Mouse (Mus musculus): ENCODE data around the gene Jpt1. TPM values are rescaled to one million over a fixed set of nuclear protein-coding genes. Genes with fewer than 3 reads are reported as not detected.
"Not testable (repeated sequence)": the region's sequence is repeated elsewhere in the genome, so short reads cannot be mapped to it uniquely, and the experiment has no call there.

The Jpt1 gene
- polyA plus RNA-seq, 1 experiment from 2014 or later, result 995 TPM

- Histone ChIP-seq H3K9me3 (no peaks in the 10 kb centered on the region), H3K36me3 (peaks cover 7% of the 10 kb centered on the region; the same call in 1 of the 2 replicates), H3K27me3 (ENCODE audit: insufficient read depth, poor library complexity, severe bottlenecking) (no peaks in the 10 kb centered on the region), H3K4me1 (replicated peaks) (peaks cover 22% of the 10 kb centered on the region), H3K4me3 (no peak overlapping the region), H3K27ac (no peak overlapping the region)
- 86% methylated on average over 6 of the region's 6 CpGs for WGBS
- DNase-seq (ENCODE audit: low spot score), result no peak
These were observed 32.5 kb downstream of the Jpt1 start for GRCm38 (mm10) chr11:115481553-115482259.

- Histone ChIP-seq H3K4me3 (no peak overlapping the region), H3K27ac (no peak overlapping the region), H3K9me3 (no peaks in the 10 kb centered on the region), H3K4me1 (replicated peaks) (peaks cover 39% of the 10 kb centered on the region), H3K27me3 (ENCODE audit: insufficient read depth, poor library complexity, severe bottlenecking) (no peaks in the 10 kb centered on the region), H3K36me3 (no peaks in the 10 kb centered on the region)
- WGBS, result 86% methylated on average over 9 of the region's 9 CpGs
- DNase-seq (ENCODE audit: low spot score), result no peak
These were observed 35.8 kb downstream of the Jpt1 start for GRCm38 (mm10) chr11:115478296-115478938.

- DNase-seq (ENCODE audit: low spot score); H3K27me3 ChIP-seq (ENCODE audit: insufficient read depth, poor library complexity, severe bottlenecking); H3K36me3 ChIP-seq; H3K4me3 ChIP-seq; H3K9me3 ChIP-seq; H3K27ac ChIP-seq: not testable (repeated sequence)
- H3K4me1 ChIP-seq (replicated peaks), result peaks cover 48% of the 10 kb centered on the region
- WGBS, result 90% methylated on average over 7 of the region's 7 CpGs
These were observed 36.8 kb downstream of the Jpt1 start for GRCm38 (mm10) chr11:115477388-115477787.

GRCm38 (mm10) chr11:115476630-115477029 lies 37.6 kb downstream of the Jpt1 start:
- not testable (repeated sequence) for H3K36me3 ChIP-seq; H3K27me3 ChIP-seq (ENCODE audit: insufficient read depth, poor library complexity, severe bottlenecking); H3K9me3 ChIP-seq; DNase-seq (ENCODE audit: low spot score); H3K27ac ChIP-seq
- 84% methylated on average over 4 of the region's 4 CpGs for WGBS
- peak overlapping the region; percentile 94 for H3K4me3 ChIP-seq
- H3K4me1 ChIP-seq (replicated peaks), result peaks cover 52% of the 10 kb centered on the region

GRCm38 (mm10) chr11:115475758-115476237 lies 38.4 kb downstream of the Jpt1 start:
- peaks cover 52% of the 10 kb centered on the region for H3K4me1 ChIP-seq (replicated peaks)
- 5% methylated on average over 28 of the region's 28 CpGs for WGBS

GRCm38 (mm10) chr11:115475025-115475757 lies 39.0 kb downstream of the Jpt1 start, which contains the start of gene Armc7:
Gene Armc7 (plus strand): TSS chr11:115475667.
- H3K4me1 ChIP-seq (replicated peaks), result peaks cover 52% of the 10 kb centered on the region
- no peaks in the 10 kb centered on the region for H3K27me3 ChIP-seq (ENCODE audit: insufficient read depth, poor library complexity, severe bottlenecking)
- no peaks in the 10 kb centered on the region for H3K9me3 ChIP-seq
- H3K4me3 ChIP-seq, result peak within 1 kb of the TSS; percentile 94
- peak; percentile 94 for DNase-seq (ENCODE audit: low spot score)
- 1% methylated on average over 26 of the region's 26 CpGs for WGBS
- H3K36me3 ChIP-seq, result no peaks in the 10 kb centered on the region
- H3K27ac ChIP-seq, result peak within 1 kb of the TSS; percentile 91

More at GRCm38 (mm10) chr11:115475758-115476237, 38.4 kb downstream of the Jpt1 start:
- DNase-seq (ENCODE audit: low spot score), result no peak
- H3K36me3 ChIP-seq, result no peaks in the 10 kb centered on the region
- H3K27me3 ChIP-seq (ENCODE audit: insufficient read depth, poor library complexity, severe bottlenecking), result no peaks in the 10 kb centered on the region
- H3K27ac ChIP-seq, result peak overlapping the region; percentile 91
- H3K9me3 ChIP-seq, result no peaks in the 10 kb centered on the region
- H3K4me3 ChIP-seq, result peak overlapping the region; percentile 94

GRCm38 (mm10) chr11:115473626-115474275 lies 40.4 kb downstream of the Jpt1 start:
- peak overlapping the region; percentile 7; the same call in 1 of the 2 replicates for H3K4me3 ChIP-seq
- peak overlapping the region; percentile 91 for H3K27ac ChIP-seq
- H3K36me3 ChIP-seq, result no peaks in the 10 kb centered on the region
- H3K9me3 ChIP-seq, result no peaks in the 10 kb centered on the region
- peak; percentile 92 for DNase-seq (ENCODE audit: low spot score)
- peaks cover 52% of the 10 kb centered on the region for H3K4me1 ChIP-seq (replicated peaks)
- 17% methylated on average over 15 of the region's 15 CpGs for WGBS
- no peaks in the 10 kb centered on the region; the same call in 1 of the 2 replicates for H3K27me3 ChIP-seq (ENCODE audit: insufficient read depth, poor library complexity, severe bottlenecking)

- DNase-seq (ENCODE audit: low spot score), result no peak
- no peaks in the 10 kb centered on the region for H3K9me3 ChIP-seq
- WGBS, result 82% methylated on average over 7 of the region's 7 CpGs
- no peaks in the 10 kb centered on the region for H3K36me3 ChIP-seq
- H3K27me3 ChIP-seq (ENCODE audit: insufficient read depth, poor library complexity, severe bottlenecking), result no peaks in the 10 kb centered on the region; the same call in 1 of the 2 replicates
- peaks cover 56% of the 10 kb centered on the region for H3K4me1 ChIP-seq (replicated peaks)
- no peak overlapping the region for H3K4me3 ChIP-seq
- no peak overlapping the region for H3K27ac ChIP-seq
These were observed 42.0 kb downstream of the Jpt1 start for GRCm38 (mm10) chr11:115472183-115472582.

- peak overlapping the region; percentile 56 for H3K27ac ChIP-seq
- H3K4me3 ChIP-seq, result no peak overlapping the region
- no peaks in the 10 kb centered on the region for H3K9me3 ChIP-seq
- peak; percentile 54 for DNase-seq (ENCODE audit: low spot score)
- WGBS, result 39% methylated on average over 4 of the region's 4 CpGs
- no peaks in the 10 kb centered on the region for H3K36me3 ChIP-seq
- H3K27me3 ChIP-seq (ENCODE audit: insufficient read depth, poor library complexity, severe bottlenecking), result peaks cover 7% of the 10 kb centered on the region
- peaks cover 29% of the 10 kb centered on the region for H3K4me1 ChIP-seq (replicated peaks)
These were observed 47.0 kb downstream of the Jpt1 start for GRCm38 (mm10) chr11:115467217-115467618.

- 88% methylated on average over 8 of the region's 8 CpGs for WGBS
- no peaks in the 10 kb centered on the region for H3K9me3 ChIP-seq
- H3K27me3 ChIP-seq (ENCODE audit: insufficient read depth, poor library complexity, severe bottlenecking), result peaks cover 12% of the 10 kb centered on the region
- H3K4me3 ChIP-seq, result no peak overlapping the region
- no peaks in the 10 kb centered on the region for H3K36me3 ChIP-seq
- H3K27ac ChIP-seq, result no peak overlapping the region
- peaks cover 35% of the 10 kb centered on the region for H3K4me1 ChIP-seq (replicated peaks)
- no peak for DNase-seq (ENCODE audit: low spot score)
These were observed 49.3 kb downstream of the Jpt1 start for GRCm38 (mm10) chr11:115464851-115465250.

GRCm38 (mm10) chr11:115463397-115463796 lies 50.8 kb downstream of the Jpt1 start:
- Histone ChIP-seq H3K4me3 (no peak overlapping the region), H3K4me1 (replicated peaks) (peaks cover 37% of the 10 kb centered on the region), H3K27ac (no peak overlapping the region), H3K9me3 (no peaks in the 10 kb centered on the region), H3K36me3 (no peaks in the 10 kb centered on the region), H3K27me3 (ENCODE audit: insufficient read depth, poor library complexity, severe bottlenecking) (peaks cover 12% of the 10 kb centered on the region; the same call in 1 of the 2 replicates)
- 80% methylated on average over 11 of the region's 11 CpGs for WGBS
- no peak for DNase-seq (ENCODE audit: low spot score)

GRCm38 (mm10) chr11:115462243-115462891 lies 51.8 kb downstream of the Jpt1 start, which contains the start of gene Slc16a5:
Gene Slc16a5 (plus strand): TSS chr11:115462474.
- DNase-seq (ENCODE audit: low spot score), result no peak
- H3K9me3 ChIP-seq, result no peaks in the 10 kb centered on the region
- H3K27ac ChIP-seq, result 0 out of 2 replicates have a peak within 1 kb of the TSS, but pooled peaks have one; percentile 8
- peaks cover 42% of the 10 kb centered on the region for H3K4me1 ChIP-seq (replicated peaks)
- no peak within 1 kb of the TSS for H3K4me3 ChIP-seq
- peaks cover 12% of the 10 kb centered on the region; the same call in 1 of the 2 replicates for H3K27me3 ChIP-seq (ENCODE audit: insufficient read depth, poor library complexity, severe bottlenecking)
- no peaks in the 10 kb centered on the region for H3K36me3 ChIP-seq
- 80% methylated on average over 16 of the region's 16 CpGs for WGBS
